Mouse (Mus musculus) hindbrain, embryonic 13.5 days (tissue): Measurements from ENCODE around the gene Prdx2. TPM values are rescaled to one million over a fixed set of nuclear protein-coding genes. Genes with fewer than 3 reads are reported as not detected.

Source experiments
- ATAC-seq: fragments of 200-750 bp; cut with Nextera tagmentation; 2 replicates; pipeline ENCODE4 v1.8.0; 2017; ENCODE audit warnings: moderate TSS enrichment; ENCODE audit not compliant: low FRiP score
- H3K27ac ChIP-seq: fragments of 300-500 bp; sonication (generic); 2 replicates; pipeline ENCODE4 v1.5.1; 2015; ENCODE audit warnings: inconsistent platforms, mild to moderate bottlenecking, moderate library complexity
- H3K27me3 ChIP-seq: fragments of 300-500 bp; sonication (generic); 2 replicates; pipeline ENCODE4 v1.6.1; 2015; ENCODE audit warnings: mild to moderate bottlenecking, inconsistent platforms
- H3K36me3 ChIP-seq: fragments of 300-500 bp; sonication (generic); 2 replicates; pipeline ENCODE4 v1.6.1; 2015; ENCODE audit warnings: mild to moderate bottlenecking, inconsistent platforms
- H3K4me1 ChIP-seq: fragments of 300-500 bp; sonication (generic); replicated peaks from 2 replicates; pipeline ENCODE4 v1.6.1; 2015; ENCODE audit warnings: inconsistent platforms
- H3K4me2 ChIP-seq: fragments of 300-500 bp; sonication (generic); 2 replicates; pipeline ENCODE4 v1.6.1; 2015; ENCODE audit warnings: inconsistent platforms, mild to moderate bottlenecking, moderate library complexity
- H3K4me3 ChIP-seq: fragments of 300-500 bp; sonication (generic); 2 replicates; pipeline ENCODE4 v1.5.1; 2015; ENCODE audit warnings: mild to moderate bottlenecking, inconsistent platforms
- H3K9ac ChIP-seq: fragments of 300-500 bp; sonication (generic); 2 replicates; pipeline ENCODE4 v1.6.1; 2015; ENCODE audit warnings: mild to moderate bottlenecking, inconsistent platforms
- H3K9me3 ChIP-seq: fragments of 300-500 bp; sonication (generic); 2 replicates; pipeline ENCODE4 v1.6.1; 2016; ENCODE audit warnings: inconsistent platforms
- WGBS: fragments of 180-500 bp; shearing (Covaris S2); methylation state at CpG from one replicate; pipeline ENCODE4 v1.1.7; 2015; 5-methylcytosine and 5-hydroxymethylcytosine counted together
- polyA plus RNA-seq: library from polyadenylated mRNA; unstranded; fragments of >200 nt; fragmentation: Nextera tagmentation; extraction: Ambion mirVana; gene quantifications from 2 replicates; pipeline ENCODE4 v1.2.1, GENCODE M21; 2015

Gene Prdx2
- polyA plus RNA-seq, 1 experiment from 2014 or later, result 1,362 TPM

GRCm38 (mm10) chr8:84994375-84994774, 25.0 kb downstream of the Prdx2 start:
- H3K4me1 ChIP-seq, result peaks cover 29% of the 10 kb centered on the region
- no peak for ATAC-seq

GRCm38 (mm10) chr8:84995680-84996079, 26.3 kb downstream of the Prdx2 start:
- H3K27ac ChIP-seq, result no peak overlapping the region
- H3K9ac ChIP-seq, result no peak overlapping the region
- H3K9me3 ChIP-seq, result no peaks in the 10 kb centered on the region
- H3K36me3 ChIP-seq, result peaks cover 9% of the 10 kb centered on the region; the same call in 1 of the 2 replicates
- no peak for ATAC-seq
- 0 out of 2 replicates have a peak overlapping the region, but pooled peaks have one; percentile 15 for H3K4me2 ChIP-seq
- H3K4me3 ChIP-seq, result no peak overlapping the region
- H3K27me3 ChIP-seq, result peaks cover 38% of the 10 kb centered on the region
- WGBS, result 14% methylated on average over 25 of the region's 25 CpGs
- peaks cover 22% of the 10 kb centered on the region for H3K4me1 ChIP-seq

More at GRCm38 (mm10) chr8:84994375-84994774, 25.0 kb downstream of the Prdx2 start:
- Histone ChIP-seq H3K4me2 (no peak overlapping the region), H3K4me3 (no peak overlapping the region), H3K27me3 (peaks cover 38% of the 10 kb centered on the region), H3K9ac (no peak overlapping the region), H3K36me3 (peaks cover 9% of the 10 kb centered on the region; the same call in 1 of the 2 replicates), H3K9me3 (no peaks in the 10 kb centered on the region), H3K27ac (no peak overlapping the region)
- 89% methylated on average over 9 of the region's 9 CpGs for WGBS

GRCm38 (mm10) chr8:84996978-84997377, 27.6 kb downstream of the Prdx2 start:
- H3K27me3 ChIP-seq, result peaks cover 38% of the 10 kb centered on the region
- no peak overlapping the region for H3K4me3 ChIP-seq
- H3K4me1 ChIP-seq, result peaks cover 15% of the 10 kb centered on the region
- H3K9ac ChIP-seq, result no peak overlapping the region
- H3K9me3 ChIP-seq, result no peaks in the 10 kb centered on the region
- no peak overlapping the region for H3K4me2 ChIP-seq
- H3K36me3 ChIP-seq, result peaks cover 9% of the 10 kb centered on the region; the same call in 1 of the 2 replicates
- no peak for ATAC-seq
- no peak overlapping the region for H3K27ac ChIP-seq
- 75% methylated on average over 5 of the region's 5 CpGs for WGBS

GRCm38 (mm10) chr8:84997649-84998295, 28.4 kb downstream of the Prdx2 start:
- WGBS, result 1% methylated on average over 19 of the region's 19 CpGs
- H3K4me3 ChIP-seq, result peak overlapping the region; percentile 8; the same call in 1 of the 2 replicates
- H3K9ac ChIP-seq, result peak overlapping the region; percentile 53

GRCm38 (mm10) chr8:85007686-85008085, 38.3 kb downstream of the Prdx2 start:
- ATAC-seq, result no peak
- no peak overlapping the region for H3K4me2 ChIP-seq
- peaks cover 3% of the 10 kb centered on the region; the same call in 1 of the 2 replicates for H3K36me3 ChIP-seq
- H3K27me3 ChIP-seq, result peaks cover 54% of the 10 kb centered on the region
- H3K27ac ChIP-seq, result no peak overlapping the region
- 18% methylated on average over 25 of the region's 25 CpGs for WGBS
- H3K9ac ChIP-seq, result no peak overlapping the region
- H3K4me1 ChIP-seq, result no peaks in the 10 kb centered on the region
- no peaks in the 10 kb centered on the region for H3K9me3 ChIP-seq
- no peak overlapping the region for H3K4me3 ChIP-seq

More at GRCm38 (mm10) chr8:84997649-84998295, 28.4 kb downstream of the Prdx2 start:
- H3K4me1 ChIP-seq, result peaks cover 15% of the 10 kb centered on the region
- peak overlapping the region; percentile 26; the same call in 1 of the 2 replicates for H3K27ac ChIP-seq
- peaks cover 38% of the 10 kb centered on the region for H3K27me3 ChIP-seq
- peak; percentile 71 for ATAC-seq
- no peaks in the 10 kb centered on the region for H3K9me3 ChIP-seq
- H3K4me2 ChIP-seq, result peak overlapping the region; percentile 31
- peaks cover 15% of the 10 kb centered on the region for H3K36me3 ChIP-seq

- H3K4me1 ChIP-seq, result peaks cover 6% of the 10 kb centered on the region
- H3K27ac ChIP-seq, result no peak overlapping the region
- no peak for ATAC-seq
- WGBS, result 18% methylated on average over 28 of the region's 28 CpGs
- no peaks in the 10 kb centered on the region for H3K36me3 ChIP-seq
- H3K9me3 ChIP-seq, result no peaks in the 10 kb centered on the region
- H3K4me2 ChIP-seq, result no peak overlapping the region
- peak overlapping the region; percentile 46; the same call in 1 of the 2 replicates for H3K9ac ChIP-seq
- no peak overlapping the region for H3K4me3 ChIP-seq
- peaks cover 78% of the 10 kb centered on the region for H3K27me3 ChIP-seq
Observed at GRCm38 (mm10) chr8:85011242-85011641, 41.9 kb downstream of the Prdx2 start.

GRCm38 (mm10) chr8:85013230-85013840, 43.9 kb downstream of the Prdx2 start:
- peak overlapping the region; percentile 66 for H3K4me2 ChIP-seq
- H3K27me3 ChIP-seq, result peaks cover 60% of the 10 kb centered on the region
- H3K4me3 ChIP-seq, result peak overlapping the region; percentile 38
- peaks cover 6% of the 10 kb centered on the region for H3K4me1 ChIP-seq
- ATAC-seq, result peak; percentile 80
- peak overlapping the region; percentile 67 for H3K9ac ChIP-seq
- no peaks in the 10 kb centered on the region for H3K9me3 ChIP-seq
- no peak overlapping the region for H3K27ac ChIP-seq
- 5% methylated on average over 25 of the region's 26 CpGs for WGBS
- peaks cover 14% of the 10 kb centered on the region for H3K36me3 ChIP-seq

- WGBS, result 70% methylated on average over 1 of the region's 2 CpGs
- Histone ChIP-seq H3K9me3 (no peaks in the 10 kb centered on the region), H3K4me2 (peak within 1 kb of the TSS; percentile 66), H3K4me1 (peaks cover 6% of the 10 kb centered on the region), H3K9ac (peak within 1 kb of the TSS; percentile 67), H3K36me3 (peaks cover 25% of the 10 kb centered on the region), H3K27ac (no peak within 1 kb of the TSS), H3K27me3 (peaks cover 49% of the 10 kb centered on the region), H3K4me3 (peak within 1 kb of the TSS; percentile 38)
- ATAC-seq, result no peak
Observed at GRCm38 (mm10) chr8:85014431-85014830, 45.0 kb downstream of the Prdx2 start, which contains the start of gene Best2. Gene Best2 (minus strand): TSS chr8:85014531.

GRCm38 (mm10) chr8:85016724-85017123, 47.3 kb downstream of the Prdx2 start:
- no peak for ATAC-seq
- H3K27ac ChIP-seq, result no peak overlapping the region
- no peaks in the 10 kb centered on the region for H3K9me3 ChIP-seq
- peaks cover 33% of the 10 kb centered on the region for H3K27me3 ChIP-seq
- H3K9ac ChIP-seq, result no peak overlapping the region
- 77% methylated on average over 10 of the region's 10 CpGs for WGBS
- H3K4me3 ChIP-seq, result no peak overlapping the region
- peaks cover 48% of the 10 kb centered on the region for H3K36me3 ChIP-seq
- H3K4me2 ChIP-seq, result no peak overlapping the region
- peaks cover 6% of the 10 kb centered on the region for H3K4me1 ChIP-seq

GRCm38 (mm10) chr8:85017209-85017608, 47.8 kb downstream of the Prdx2 start:
- Histone ChIP-seq H3K27ac (no peak overlapping the region), H3K9me3 (no peaks in the 10 kb centered on the region), H3K4me3 (no peak overlapping the region), H3K4me2 (no peak overlapping the region), H3K4me1 (peaks cover 6% of the 10 kb centered on the region), H3K27me3 (peaks cover 29% of the 10 kb centered on the region), H3K36me3 (peaks cover 53% of the 10 kb centered on the region), H3K9ac (no peak overlapping the region; the same call in 1 of the 2 replicates)
- 50% methylated on average over 5 of the region's 5 CpGs for WGBS
- no peak for ATAC-seq

- H3K9ac ChIP-seq, result no peak overlapping the region
- H3K36me3 ChIP-seq, result peaks cover 70% of the 10 kb centered on the region
- H3K4me2 ChIP-seq, result no peak overlapping the region
- peaks cover 24% of the 10 kb centered on the region for H3K4me1 ChIP-seq
- no peak for ATAC-seq
- H3K9me3 ChIP-seq, result no peaks in the 10 kb centered on the region
- WGBS, result 98% methylated on average over 3 of the region's 3 CpGs
- no peaks in the 10 kb centered on the region for H3K27me3 ChIP-seq
- no peak overlapping the region for H3K4me3 ChIP-seq
- no peak overlapping the region for H3K27ac ChIP-seq
Observed at GRCm38 (mm10) chr8:85021514-85022055, 52.2 kb downstream of the Prdx2 start.

- 99% methylated on average over 3 of the region's 3 CpGs for WGBS
- H3K4me2 ChIP-seq, result peak overlapping the region; percentile 92
- H3K27ac ChIP-seq, result no peak overlapping the region
- no peaks in the 10 kb centered on the region for H3K27me3 ChIP-seq
- H3K9ac ChIP-seq, result peak overlapping the region; percentile 86; the same call in 1 of the 2 replicates
- no peaks in the 10 kb centered on the region for H3K9me3 ChIP-seq
- H3K4me3 ChIP-seq, result peak overlapping the region; percentile 91; the same call in 1 of the 2 replicates
- ATAC-seq, result no peak
- H3K36me3 ChIP-seq, result peaks cover 51% of the 10 kb centered on the region
- H3K4me1 ChIP-seq, result peaks cover 36% of the 10 kb centered on the region
Observed at GRCm38 (mm10) chr8:85023846-85024245, 54.5 kb downstream of the Prdx2 start.
